In genomic region chr13:45907181-45907691, GRCm38 (mm10) we compare ENCODE assay signal across 8 mouse cellular contexts. TPM values are rescaled to one million over a fixed set of nuclear protein-coding genes. Genes with fewer than 3 reads are reported as not detected.
DNase-seq lines count a peak whose midpoint lies in the region; ATAC-seq and TF ChIP-seq lines count a peak whose summit lies in the region.

No protein-coding gene starts in this region.

- TF ChIP-seq CTCF in spleen, adult 2 months (IDR thresholded peaks at IDR 0.05; ENCODE audit: extremely low read depth, insufficient read depth, insufficient read length, insufficient replicate concordance): no peak

- H3K9ac ChIP-seq in hindbrain, embryonic 13.5 days: no peak overlapping the region
- H3K9ac ChIP-seq in hindbrain, embryonic 11.5 days (ENCODE audit: low read depth, low read length): no peak overlapping the region
- no peak overlapping the region for H3K9ac ChIP-seq in heart, embryonic 14.5 days (ENCODE audit: low read length)

- H3K4me1 ChIP-seq in hindbrain, embryonic 13.5 days (replicated peaks): peaks cover 27% of the 10 kb centered on the region
- H3K4me1 ChIP-seq in hindbrain, embryonic 11.5 days (replicated peaks; ENCODE audit: control insufficient read depth, insufficient read depth, low read length): no peaks in the 10 kb centered on the region
- H3K4me1 ChIP-seq in spleen, adult 2 months (ENCODE audit: control insufficient read depth, insufficient read depth, insufficient read length): peaks cover 23% of the 10 kb centered on the region
- H3K4me1 ChIP-seq in heart, embryonic 14.5 days (ENCODE audit: control insufficient read depth in 2 of 2, insufficient read depth in 2 of 2, low read length in 2 of 2): peaks cover 25 to 41% of the 10 kb centered on the region in 2 experiments

- ATAC-seq in hindbrain, embryonic 13.5 days (ENCODE audit: low FRiP score): 0 out of 2 replicates have a peak, but pooled peaks have one; percentile 52
- ATAC-seq in hindbrain, embryonic 11.5 days (ENCODE audit: low FRiP score): no peak
- no peak for ATAC-seq in heart, embryonic 14.5 days (ENCODE audit: insufficient number of reproducible peaks, insufficient read depth, low FRiP score, low read depth)

- TF ChIP-seq POLR2A in spleen, adult 2 months (IDR thresholded peaks at IDR 0.05; ENCODE audit: low read depth, low read length): no peak

- no peak overlapping the region for H3K27ac ChIP-seq in hindbrain, embryonic 13.5 days
- no peak overlapping the region for H3K27ac ChIP-seq in hindbrain, embryonic 11.5 days (ENCODE audit: low read depth, low read length)
- peak overlapping the region; percentile 56 for H3K27ac ChIP-seq in spleen, adult 2 months (ENCODE audit: insufficient read depth, low read length)
- H3K27ac ChIP-seq in heart, embryonic 14.5 days (replicated peaks in 1 of 2; ENCODE audit: control insufficient read depth in 1 of 2, insufficient read depth in 1 of 2, low read depth in 2 of 2, low read length in 2 of 2): no peak overlapping the region

- no peaks in the 10 kb centered on the region for H3K27me3 ChIP-seq in hindbrain, embryonic 13.5 days
- H3K27me3 ChIP-seq in hindbrain, embryonic 11.5 days (ENCODE audit: control insufficient read depth, insufficient read depth, low read length): no peaks in the 10 kb centered on the region
- no peaks in the 10 kb centered on the region for H3K27me3 ChIP-seq in spleen, adult 2 months (ENCODE audit: control insufficient read depth, insufficient read depth, low read length)
- H3K27me3 ChIP-seq in heart, embryonic 14.5 days (ENCODE audit: control insufficient read depth, insufficient read depth, low read length): no peaks in the 10 kb centered on the region

- no peak overlapping the region for H3K4me2 ChIP-seq in hindbrain, embryonic 13.5 days
- no peak overlapping the region for H3K4me2 ChIP-seq in hindbrain, embryonic 11.5 days (replicated peaks; ENCODE audit: low read depth, low read length)
- peak overlapping the region; percentile 38 for H3K4me2 ChIP-seq in heart, embryonic 14.5 days (ENCODE audit: low read length)

- WGBS in hindbrain, embryonic 13.5 days: 71% methylated on average over 6 of the region's 6 CpGs
- 68% methylated on average over 6 of the region's 6 CpGs for WGBS in hindbrain, embryonic 11.5 days
- 62% methylated on average over 6 of the region's 6 CpGs for WGBS in spleen, adult 2 months
- 43% methylated on average over 6 of the region's 6 CpGs for WGBS in heart, embryonic 14.5 days

- no peak overlapping the region for H3K4me3 ChIP-seq in hindbrain, embryonic 13.5 days
- H3K4me3 ChIP-seq in hindbrain, embryonic 11.5 days (ENCODE audit: low read depth, low read length): no peak overlapping the region
- no peak overlapping the region for H3K4me3 ChIP-seq in spleen, adult 2 months (ENCODE audit: extremely low read depth, insufficient read depth, insufficient read length)
- no peak overlapping the region for H3K4me3 ChIP-seq in heart, embryonic 14.5 days (ENCODE audit: control insufficient read depth in 1 of 2, insufficient read depth in 1 of 2, low read depth in 1 of 2, low read length in 2 of 2)

- DNase-seq in hindbrain, embryonic 11.5 days (ENCODE audit: low spot score): no peak
- no peak for DNase-seq in spleen, adult 2 months (ENCODE audit: low read depth in 1 of 2, low spot score in 2 of 2)
- DNase-seq in spleen, adult 12 weeks (ENCODE audit: low spot score): no peak
- DNase-seq in retina, embryonic 14.5 days (ENCODE audit: low spot score): no peak
- DNase-seq in MN1 (ENCODE audit: low spot score): no peak
- no peak for DNase-seq in urinary bladder, postnatal 4 days (ENCODE audit: low spot score in 2 of 2)

- no peaks in the 10 kb centered on the region for H3K36me3 ChIP-seq in hindbrain, embryonic 13.5 days
- H3K36me3 ChIP-seq in hindbrain, embryonic 11.5 days (ENCODE audit: control insufficient read depth, insufficient read depth, low read length): no peaks in the 10 kb centered on the region
- no peaks in the 10 kb centered on the region for H3K36me3 ChIP-seq in spleen, adult 2 months (ENCODE audit: control insufficient read depth, insufficient read depth, low read length)
- H3K36me3 ChIP-seq in heart, embryonic 14.5 days (ENCODE audit: control insufficient read depth, insufficient read depth, low read length): no peaks in the 10 kb centered on the region

- H3K9me3 ChIP-seq in hindbrain, embryonic 13.5 days: no peaks in the 10 kb centered on the region
- H3K9me3 ChIP-seq in hindbrain, embryonic 11.5 days (ENCODE audit: control insufficient read depth, low read length): no peaks in the 10 kb centered on the region
- H3K9me3 ChIP-seq in heart, embryonic 14.5 days (ENCODE audit: control insufficient read depth, low read length): no peaks in the 10 kb centered on the region

RNA-seq across cellular contexts. Expression of gene Atxn1, which starts 57.6 kb away (rescaled TPM):
- polyA plus RNA-seq in hindbrain, embryonic 13.5 days (2015; fragmentation: Nextera tagmentation; extraction: Ambion mirVana): 7.5 and 8.1 TPM in 2 replicates
- polyA plus RNA-seq in hindbrain, embryonic 11.5 days (2014; fragmentation: Nextera tagmentation; extraction: Ambion mirVana): 1.5 and 3.2 TPM in 2 replicates
- 10.6 and 10.9 TPM in 2 replicates for polyA plus RNA-seq in spleen, adult 2 months (2012; rRNA removed)
- 6.8 and 7.4 TPM in 2 replicates for polyA plus RNA-seq in heart, embryonic 14.5 days (2014; fragmentation: Nextera tagmentation; extraction: Ambion mirVana)
